Mouse (Mus musculus) thymus, postnatal 25 days (tissue): Measurements from ENCODE around the gene Serpine2.
A peak's percentile ranks its signal among the peaks of the same experiment; 100 is the strongest.

Experiments
- DNase-seq: peaks from one replicate; pipeline ENCODE4 v3.0.0; 2022

Serpine2 gene

GRCm38 (mm10) chr1:79755376-79755775 is 105.6 kb downstream of the Serpine2 start:
- DNase-seq = no peak

- DNase-seq = no peak
These were observed 106.0 kb downstream of the Serpine2 start for GRCm38 (mm10) chr1:79754936-79755335.

DNA sequence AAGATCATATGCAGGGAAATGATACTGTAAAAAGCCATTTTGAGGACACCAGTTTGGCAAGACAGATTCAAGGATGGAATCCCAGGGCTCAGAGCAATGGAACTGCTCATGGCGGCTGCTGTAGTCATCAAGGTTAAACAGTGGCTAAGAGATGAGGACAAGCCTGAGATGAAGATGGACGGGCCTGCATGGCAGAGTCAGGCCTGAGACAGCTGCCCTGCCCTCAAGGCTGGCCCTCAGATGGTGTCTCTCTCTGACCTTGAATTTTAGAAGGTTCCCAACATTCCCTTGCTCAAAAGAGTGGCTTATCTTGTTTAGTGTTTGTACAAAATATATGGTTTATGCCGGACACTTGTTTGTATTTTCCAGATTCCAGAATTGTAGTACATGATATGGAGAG is 107.5 kb downstream of the Serpine2 start:
- no peak for DNase-seq

DNA sequence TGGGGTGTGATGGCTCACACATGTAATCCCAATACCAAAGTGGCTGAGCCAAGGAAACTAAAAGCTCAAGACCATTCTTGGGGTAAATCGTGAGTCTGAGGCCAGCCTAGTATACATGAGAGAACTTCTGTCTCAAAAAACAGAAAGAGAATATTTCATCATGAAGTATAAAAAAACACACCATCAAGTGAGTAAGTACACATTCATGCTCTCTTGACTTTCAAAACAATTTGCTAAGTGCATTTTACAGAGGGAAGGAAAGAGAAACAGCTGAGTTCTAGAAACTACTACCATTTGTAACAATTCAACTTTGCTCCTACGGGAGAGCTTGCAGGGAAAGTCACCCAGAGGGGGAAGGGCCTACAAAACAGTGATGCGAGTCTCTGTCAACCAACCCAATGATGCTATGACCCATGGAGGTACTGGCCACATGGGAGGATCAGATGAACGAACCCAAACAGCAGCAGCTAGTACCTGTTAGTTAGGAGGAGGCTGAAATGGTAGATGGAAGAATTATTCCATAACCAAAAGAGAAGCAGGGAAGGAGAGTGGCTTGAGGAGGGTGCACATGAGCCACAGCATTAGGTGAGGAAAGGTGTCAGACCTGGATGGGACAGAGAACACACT is 108.2 kb downstream of the Serpine2 start:
- DNase-seq = no peak

DNA sequence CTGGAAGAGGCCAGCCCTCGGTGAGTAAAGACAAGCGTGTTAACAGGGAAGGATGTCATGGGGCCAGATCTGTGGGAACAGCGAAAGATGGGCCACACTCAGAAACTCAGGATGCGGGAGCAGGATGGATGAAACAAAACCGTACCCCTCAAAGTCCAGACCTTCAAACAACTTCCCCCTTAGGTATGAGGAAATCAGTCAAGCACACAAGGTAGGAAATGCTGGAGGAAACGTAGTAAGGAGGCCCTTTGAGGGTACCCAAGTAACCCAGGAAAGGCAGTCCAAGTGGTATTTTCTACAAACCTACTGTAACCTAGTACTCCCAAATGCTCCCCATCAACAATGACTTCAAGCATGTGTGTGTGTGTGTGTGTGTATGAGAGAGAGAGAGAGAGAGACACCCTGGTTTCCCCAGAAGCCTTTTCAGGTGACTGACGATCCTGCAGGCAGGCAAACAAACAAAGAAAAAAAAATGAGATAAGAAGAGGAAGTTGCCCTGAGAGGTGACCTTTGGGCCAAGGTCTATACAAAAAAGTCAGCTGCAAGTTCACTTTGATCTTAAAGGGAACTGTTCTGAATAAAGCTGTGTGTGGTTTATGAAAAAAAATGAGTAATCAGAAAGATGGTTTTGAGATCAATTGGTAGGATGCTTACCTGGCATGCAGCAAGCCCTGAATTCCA is 108.8 kb downstream of the Serpine2 start:
- no peak for DNase-seq

DNA sequence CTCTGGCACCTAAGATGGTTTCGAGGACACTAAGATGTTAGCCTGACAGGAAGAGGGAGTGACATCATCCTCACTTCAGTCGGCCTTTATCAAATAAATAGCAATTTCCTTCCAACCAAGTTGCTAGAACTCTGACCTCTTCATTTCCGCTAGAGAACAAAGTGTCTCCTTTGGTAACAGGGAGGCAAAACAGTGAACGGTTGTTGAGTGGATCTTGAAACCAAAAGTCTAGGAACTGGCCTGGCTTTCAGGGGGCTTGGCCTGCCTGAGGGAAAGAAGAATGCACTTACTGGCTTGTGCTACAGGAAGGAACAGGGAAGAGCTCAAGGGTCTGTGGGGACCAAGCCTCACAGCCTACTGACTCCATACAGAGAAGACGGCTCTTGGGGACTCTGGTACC is 109.8 kb downstream of the Serpine2 start:
- peak; percentile 13 for DNase-seq

GRCm38 (mm10) chr1:79746056-79746455 is 114.9 kb downstream of the Serpine2 start:
- no peak for DNase-seq
